Mouse (Mus musculus) C2C12 (cell line): ENCODE measurements at regions not wholly inside any gene's neighbourhood (a gene's known extent, or its start where the extent isn't known, plus 50 kb on each side); places are given as distances from the start of the nearest gene placed in this dataset.

Source experiments
- H3K27me3 ChIP-seq: one replicate; pipeline ENCODE4 v1.6.1; 2011; ENCODE audit not compliant: control insufficient read depth, insufficient read depth, insufficient read length
- H3K36me3 ChIP-seq: one replicate; pipeline ENCODE4 v1.6.1; 2011; ENCODE audit not compliant: control insufficient read depth, insufficient read depth
- H3K4me3 ChIP-seq: one replicate; pipeline ENCODE4 v1.5.1; 2011; ENCODE audit warnings: mild to moderate bottlenecking, control low read depth; ENCODE audit not compliant: poor library complexity, insufficient read depth, severe bottlenecking
- H3K79me2 ChIP-seq: one replicate; pipeline ENCODE4 v1.6.1; 2011; ENCODE audit not compliant: control insufficient read depth, insufficient read depth
- H3K79me3 ChIP-seq: one replicate; pipeline ENCODE4 v1.6.1; 2011; ENCODE audit warnings: low read depth, control low read depth
- H3ac ChIP-seq: one replicate; pipeline ENCODE3; 2011; ENCODE audit warnings: low read depth; ENCODE audit not compliant: control insufficient read depth, insufficient read length
- CEBPB ChIP-seq: IDR thresholded peaks from one replicate; pipeline ENCODE4 v1.6.1; 2011; ENCODE audit warnings: low read depth, mild to moderate bottlenecking, control low read depth, moderate library complexity
- CTCF ChIP-seq: IDR thresholded peaks from one replicate; pipeline ENCODE4 v1.5.1; 2011; ENCODE audit not compliant: control insufficient read depth, insufficient read depth, insufficient read length
- FOSL1 ChIP-seq: IDR thresholded peaks from one replicate; pipeline ENCODE4 v1.8.0; 2011; ENCODE audit warnings: mild to moderate bottlenecking, low read length; ENCODE audit not compliant: poor library complexity, insufficient read depth, severe bottlenecking
- MAX ChIP-seq: IDR thresholded peaks from one replicate; pipeline ENCODE4 v1.6.1; 2011; ENCODE audit warnings: mild to moderate bottlenecking, control low read depth
- MYOD1 ChIP-seq: IDR thresholded peaks from one replicate; pipeline ENCODE4 v1.6.1; 2011; ENCODE audit warnings: low read depth; ENCODE audit not compliant: control insufficient read depth, insufficient read length
- MYOG ChIP-seq: IDR thresholded peaks from one replicate; pipeline ENCODE4 v1.6.1; 2011; ENCODE audit not compliant: control insufficient read depth, insufficient read length; ENCODE audit errors: extremely low read depth
- USF1 ChIP-seq: IDR thresholded peaks from one replicate; pipeline ENCODE4 v1.6.1; 2011; ENCODE audit warnings: low read depth, mild to moderate bottlenecking, control low read depth, moderate library complexity

DNA sequence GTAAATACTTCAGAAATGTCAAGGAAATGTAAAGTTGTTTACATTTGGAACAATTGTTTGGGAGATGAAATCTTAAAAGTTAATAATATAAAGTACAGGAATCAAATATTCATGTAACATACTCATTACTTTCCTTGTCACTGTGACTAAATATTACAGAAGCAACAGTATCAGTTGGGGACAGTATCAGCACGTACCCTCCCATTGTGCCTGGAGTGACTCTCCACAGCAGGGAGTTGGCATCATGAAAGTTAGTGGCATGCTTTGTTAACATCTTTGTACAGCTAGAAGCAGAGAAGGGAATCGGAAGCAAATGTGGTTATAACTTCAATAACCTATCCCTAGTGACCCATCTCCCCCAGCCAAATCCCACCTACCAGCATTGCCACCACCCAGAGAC, 366.8 kb upstream of the Cd180 start:
- Histone ChIP-seq H3ac (no peak overlapping the region), H3K79me3 (no peaks in the 10 kb centered on the region), H3K36me3 (no peaks in the 10 kb centered on the region), H3K79me2 (no peaks in the 10 kb centered on the region), H3K27me3 (no peaks in the 10 kb centered on the region), H3K4me3 (no peak overlapping the region)
- TF ChIP-seq MYOD1, result no peak
- TF ChIP-seq FOSL1, result no peak
- no peak for TF ChIP-seq CTCF
- no peak for TF ChIP-seq MAX
- no peak for TF ChIP-seq USF1
- TF ChIP-seq CEBPB, result no peak
- no peak for TF ChIP-seq MYOG

GRCm38 (mm10) chr13:102333667-102334066, 359.7 kb upstream of the Cd180 start:
- H3K79me3 ChIP-seq, result no peaks in the 10 kb centered on the region
- H3ac ChIP-seq, result no peak overlapping the region
- no peaks in the 10 kb centered on the region for H3K27me3 ChIP-seq
- no peak overlapping the region for H3K4me3 ChIP-seq
- no peaks in the 10 kb centered on the region for H3K36me3 ChIP-seq
- TF ChIP-seq CTCF, result no peak
- H3K79me2 ChIP-seq, result no peaks in the 10 kb centered on the region

GRCm38 (mm10) chr13:102334131-102334534, 359.2 kb upstream of the Cd180 start:
- Histone ChIP-seq H3K79me2 (no peaks in the 10 kb centered on the region), H3K4me3 (no peak overlapping the region), H3ac (no peak overlapping the region), H3K36me3 (no peaks in the 10 kb centered on the region), H3K79me3 (no peaks in the 10 kb centered on the region), H3K27me3 (no peaks in the 10 kb centered on the region)
- TF ChIP-seq USF1 (no peak), CEBPB (no peak), CTCF (no peak), MYOG (no peak), FOSL1 (no peak)

DNA sequence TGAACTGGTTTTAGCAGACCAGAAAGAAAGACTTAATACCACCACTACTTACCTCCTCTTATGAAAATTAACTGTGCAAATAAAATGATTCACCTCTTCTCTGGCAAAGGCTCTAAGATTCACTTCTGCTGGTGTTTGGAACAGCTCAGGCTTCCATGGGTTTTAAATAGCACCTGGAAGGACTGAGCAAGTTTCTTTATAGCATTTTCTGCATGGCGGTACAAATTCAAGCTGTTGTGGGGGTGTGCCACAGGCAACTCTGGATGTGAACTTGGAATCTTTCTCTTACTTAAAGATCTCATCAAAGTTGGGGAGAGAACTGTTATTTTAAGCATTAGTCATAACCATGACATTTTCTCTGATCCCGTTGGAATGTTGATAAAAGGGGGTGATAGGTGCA, 350.1 kb upstream of the Cd180 start:
- H3K79me3 ChIP-seq, result no peaks in the 10 kb centered on the region
- no peaks in the 10 kb centered on the region for H3K36me3 ChIP-seq
- H3K27me3 ChIP-seq, result no peaks in the 10 kb centered on the region
- H3K79me2 ChIP-seq, result no peaks in the 10 kb centered on the region
- TF ChIP-seq MAX (no peak), USF1 (no peak), CTCF (no peak), MYOG (no peak), MYOD1 (no peak), CEBPB (no peak), FOSL1 (no peak)
- no peak overlapping the region for H3ac ChIP-seq
- no peak overlapping the region for H3K4me3 ChIP-seq

DNA sequence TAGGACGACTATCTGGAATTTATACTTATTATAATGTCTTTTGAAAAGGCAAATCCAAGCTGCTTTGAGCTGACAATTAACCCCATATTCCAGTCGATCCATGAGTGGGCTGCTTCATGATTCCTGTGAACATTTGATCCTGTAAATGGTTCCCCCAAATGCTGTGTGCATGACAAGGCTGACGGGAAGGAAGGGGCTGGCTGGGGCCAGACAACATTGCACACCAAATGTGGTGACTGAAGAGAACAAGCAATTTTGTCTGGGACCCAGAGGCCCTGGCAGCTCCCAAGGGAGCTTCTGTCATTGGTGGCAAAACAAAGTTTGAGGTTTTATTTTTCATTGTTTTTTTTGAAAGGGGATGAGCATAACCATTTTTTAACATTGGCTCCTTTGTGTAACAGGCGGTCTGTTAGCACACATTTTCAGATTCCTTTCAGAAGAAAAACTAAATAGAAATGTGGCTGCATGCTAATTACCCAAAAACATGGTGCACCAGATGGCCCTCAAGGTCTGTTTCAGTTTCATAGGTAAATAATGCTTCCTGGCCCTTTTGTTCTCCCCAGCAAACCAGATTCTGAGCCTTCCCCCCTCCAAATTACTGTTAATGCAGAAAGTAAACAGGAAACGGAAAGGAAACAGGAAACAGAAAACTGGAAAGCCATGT, 348.6 kb upstream of the Cd180 start:
- TF ChIP-seq USF1 (no peak), CTCF (no peak), FOSL1 (no peak), MYOG (no peak), CEBPB (no peak), MAX (no peak), MYOD1 (no peak)
- Histone ChIP-seq H3ac (no peak overlapping the region), H3K27me3 (no peaks in the 10 kb centered on the region), H3K36me3 (no peaks in the 10 kb centered on the region), H3K4me3 (no peak overlapping the region), H3K79me2 (no peaks in the 10 kb centered on the region), H3K79me3 (no peaks in the 10 kb centered on the region)

- no peaks in the 10 kb centered on the region for H3K36me3 ChIP-seq
- H3K27me3 ChIP-seq, result no peaks in the 10 kb centered on the region
- no peak overlapping the region for H3ac ChIP-seq
- no peak overlapping the region for H3K4me3 ChIP-seq
- H3K79me3 ChIP-seq, result no peaks in the 10 kb centered on the region
- no peak for TF ChIP-seq MYOD1
- TF ChIP-seq MYOG, result no peak
- TF ChIP-seq CTCF, result no peak
- no peak for TF ChIP-seq CEBPB
- TF ChIP-seq FOSL1, result no peak
- TF ChIP-seq MAX, result no peak
- TF ChIP-seq USF1, result no peak
- H3K79me2 ChIP-seq, result no peaks in the 10 kb centered on the region
These were observed 343.9 kb upstream of the Cd180 start for GRCm38 (mm10) chr13:102349493-102349892.
